ENCODE assay signal across 12 mouse cellular contexts in the genomic region with DNA sequence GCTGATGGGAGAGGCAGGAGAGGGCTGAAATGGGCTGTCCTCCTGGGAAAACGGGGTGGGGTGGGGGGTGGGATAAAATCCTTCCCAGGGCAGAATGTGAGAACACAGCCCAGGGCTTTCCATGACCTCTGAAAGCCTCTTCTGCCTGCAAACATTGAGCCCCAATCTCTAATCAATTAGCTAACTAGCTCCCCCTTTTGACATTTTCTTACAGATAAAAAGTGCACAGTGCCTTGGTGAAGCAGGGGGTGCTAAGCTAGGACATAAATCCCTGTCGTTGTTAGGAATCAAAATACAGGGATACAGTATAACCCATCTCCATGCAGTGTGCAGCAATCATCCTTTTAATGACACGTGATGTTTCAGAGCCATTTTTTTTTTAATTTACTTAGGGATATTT.
DNase-seq lines count a peak whose midpoint lies in the region; ATAC-seq and TF ChIP-seq lines count a peak whose summit lies in the region.
"Had no signal": no experiment of that assay in that cellular context is flagged by ENCODE, and none has a peak within 500 bp of the region (broad histone marks: within the 10 kb centered on the region; RNA-seq: fewer than 3 reads in every experiment).

No protein-coding gene starts in this region.

- H3K36me3 ChIP-seq in hindbrain, postnatal 0 days (ENCODE audit: insufficient read depth, low read length), result no peaks in the 10 kb centered on the region
- no peaks in the 10 kb centered on the region for H3K36me3 ChIP-seq in hindbrain, embryonic 13.5 days
- no peaks in the 10 kb centered on the region for H3K36me3 ChIP-seq in midbrain, embryonic 10.5 days
- H3K36me3 ChIP-seq in midbrain, embryonic 13.5 days, result no peaks in the 10 kb centered on the region
- no peaks in the 10 kb centered on the region for H3K36me3 ChIP-seq in embryonic facial prominence, embryonic 10.5 days (replicated peaks)
- H3K36me3 ChIP-seq: midbrain, embryonic 12.5 days had no signal

- H3K27me3 ChIP-seq in hindbrain, postnatal 0 days (ENCODE audit: insufficient read depth, low read length), result no peaks in the 10 kb centered on the region
- no peaks in the 10 kb centered on the region for H3K27me3 ChIP-seq in hindbrain, embryonic 13.5 days
- no peaks in the 10 kb centered on the region for H3K27me3 ChIP-seq in midbrain, embryonic 10.5 days (ENCODE audit: low read depth, poor library complexity, severe bottlenecking)
- H3K27me3 ChIP-seq in midbrain, embryonic 13.5 days, result no peaks in the 10 kb centered on the region
- no peaks in the 10 kb centered on the region for H3K27me3 ChIP-seq in embryonic facial prominence, embryonic 10.5 days (replicated peaks; ENCODE audit: low read depth, poor library complexity, severe bottlenecking)
- H3K27me3 ChIP-seq: midbrain, embryonic 12.5 days had no signal

- no peak overlapping the region for H3K27ac ChIP-seq in hindbrain, postnatal 0 days
- no peak overlapping the region for H3K27ac ChIP-seq in hindbrain, embryonic 13.5 days
- H3K27ac ChIP-seq in midbrain, embryonic 10.5 days (replicated peaks), result peak overlapping the region; percentile 74
- no peak overlapping the region for H3K27ac ChIP-seq in midbrain, embryonic 13.5 days
- peak overlapping the region; percentile 62 for H3K27ac ChIP-seq in embryonic facial prominence, embryonic 10.5 days (replicated peaks)
- H3K27ac ChIP-seq: liver, embryonic 14.5 days; midbrain, embryonic 12.5 days had no signal

- H3K9ac ChIP-seq in hindbrain, postnatal 0 days (replicated peaks; ENCODE audit: low read length), result no peak overlapping the region
- H3K9ac ChIP-seq in hindbrain, embryonic 13.5 days, result no peak overlapping the region
- H3K9ac ChIP-seq in midbrain, embryonic 13.5 days (replicated peaks), result no peak overlapping the region
- H3K9ac ChIP-seq: liver, embryonic 14.5 days; midbrain, embryonic 12.5 days had no signal

- TF ChIP-seq CTCF in hindbrain, postnatal 0 days (IDR thresholded peaks at IDR 0.05; ENCODE audit: low read depth), result peak; percentile 41

- H3K9me3 ChIP-seq in hindbrain, postnatal 0 days (ENCODE audit: low read length), result no peaks in the 10 kb centered on the region
- H3K9me3 ChIP-seq in hindbrain, embryonic 13.5 days, result no peaks in the 10 kb centered on the region
- H3K9me3 ChIP-seq in midbrain, embryonic 10.5 days (replicated peaks), result no peaks in the 10 kb centered on the region
- H3K9me3 ChIP-seq in midbrain, embryonic 13.5 days, result no peaks in the 10 kb centered on the region
- H3K9me3 ChIP-seq in embryonic facial prominence, embryonic 10.5 days, result no peaks in the 10 kb centered on the region
- H3K9me3 ChIP-seq: midbrain, embryonic 12.5 days had no signal

- H3K4me1 ChIP-seq in hindbrain, postnatal 0 days (ENCODE audit: insufficient read depth, low read length), result no peaks in the 10 kb centered on the region
- H3K4me1 ChIP-seq in hindbrain, embryonic 13.5 days (replicated peaks), result peaks cover 8% of the 10 kb centered on the region
- H3K4me1 ChIP-seq in midbrain, embryonic 10.5 days, result peaks cover 16% of the 10 kb centered on the region
- H3K4me1 ChIP-seq in midbrain, embryonic 13.5 days (replicated peaks), result peaks cover 9% of the 10 kb centered on the region; the same call in 1 of the 2 replicates
- peaks cover 10% of the 10 kb centered on the region for H3K4me1 ChIP-seq in embryonic facial prominence, embryonic 10.5 days

- 21% methylated on average over 3 of the region's 3 CpGs for WGBS in hindbrain, postnatal 0 days
- WGBS in hindbrain, embryonic 13.5 days, result 23% methylated on average over 3 of the region's 3 CpGs
- WGBS in midbrain, embryonic 10.5 days, result 23% methylated on average over 3 of the region's 3 CpGs
- WGBS in midbrain, embryonic 13.5 days, result 21% methylated on average over 3 of the region's 3 CpGs
- WGBS in embryonic facial prominence, embryonic 10.5 days, result 24% methylated on average over 3 of the region's 3 CpGs

- peak; percentile 38 for DNase-seq in hindbrain, postnatal 0 days (ENCODE audit: low spot score)
- DNase-seq in midbrain, embryonic 10.5 days (ENCODE audit: low spot score), result no peak
- DNase-seq in embryonic facial prominence, embryonic 10.5 days (ENCODE audit: low spot score), result peak; percentile 27
- peak; percentile 19 for DNase-seq in retina, postnatal 1 day
- no peak for DNase-seq in cerebellum, postnatal 25 days
- DNase-seq in gastrocnemius, postnatal 10 days, result no peak
- DNase-seq: cerebellum, adult 11 months; gastrocnemius, postnatal 14 days had no signal

- no peak overlapping the region for H3K4me2 ChIP-seq in hindbrain, postnatal 0 days (ENCODE audit: low read depth, low read length)
- no peak overlapping the region for H3K4me2 ChIP-seq in hindbrain, embryonic 13.5 days
- H3K4me2 ChIP-seq in midbrain, embryonic 13.5 days (replicated peaks), result no peak overlapping the region
- H3K4me2 ChIP-seq: midbrain, embryonic 12.5 days had no signal

- no peak overlapping the region for H3K4me3 ChIP-seq in hindbrain, postnatal 0 days (ENCODE audit: low read length)
- H3K4me3 ChIP-seq in hindbrain, embryonic 13.5 days, result no peak overlapping the region
- H3K4me3 ChIP-seq in midbrain, embryonic 10.5 days, result no peak overlapping the region
- no peak overlapping the region for H3K4me3 ChIP-seq in midbrain, embryonic 13.5 days (replicated peaks)
- no peak overlapping the region for H3K4me3 ChIP-seq in embryonic facial prominence, embryonic 10.5 days
- H3K4me3 ChIP-seq: midbrain, embryonic 12.5 days had no signal

- no peak for ATAC-seq in hindbrain, postnatal 0 days
- ATAC-seq in hindbrain, embryonic 13.5 days (ENCODE audit: low FRiP score), result no peak
- no peak for ATAC-seq in midbrain, embryonic 13.5 days

Comparison
In these comparisons a context has a peak if more than half of its experiments do, and no peak if none do; other contexts are left out.
1. H3K27ac ChIP-seq: peak in midbrain, embryonic 10.5 days (single experiment) and embryonic facial prominence, embryonic 10.5 days (single experiment); none in hindbrain, postnatal 0 days (single experiment), hindbrain, embryonic 13.5 days (single experiment) and midbrain, embryonic 13.5 days (single experiment).
2. DNase-seq: peak in hindbrain, postnatal 0 days (single experiment), embryonic facial prominence, embryonic 10.5 days (single experiment) and retina, postnatal 1 day (single experiment); none in midbrain, embryonic 10.5 days (single experiment), cerebellum, postnatal 25 days (0 of 2) and gastrocnemius, postnatal 10 days (single experiment).